Mouse (Mus musculus): Measurements from ENCODE around the gene Wars2. TPM values are rescaled to one million over a fixed set of nuclear protein-coding genes. Genes with fewer than 3 reads are reported as not detected.

The Wars2 gene
- polyA plus RNA-seq, 1 experiment, result 5.6 TPM

GRCm38 (mm10) chr3:99183355-99184016 is 42.6 kb downstream of the Wars2 start:
- no peak for DNase-seq (ENCODE audit: low read depth, low spot score)
- WGBS, result 74% methylated on average over 17 of the region's 17 CpGs

GRCm38 (mm10) chr3:99184373-99184772 is 43.5 kb downstream of the Wars2 start:
- 65% methylated on average over 1 of the region's 1 CpGs for WGBS
- no peak for DNase-seq (ENCODE audit: low read depth, low spot score)

- WGBS, result 18% methylated on average over 1 of the region's 1 CpGs
- DNase-seq (ENCODE audit: low read depth, low spot score), result no peak
Observed at GRCm38 (mm10) chr3:99188097-99188496, 47.2 kb downstream of the Wars2 start.

- DNase-seq (ENCODE audit: low read depth, low spot score), result no peak
- WGBS, result 77% methylated on average over 4 of the region's 4 CpGs
Observed at GRCm38 (mm10) chr3:99193576-99193975, 52.7 kb downstream of the Wars2 start.

GRCm38 (mm10) chr3:99203331-99203730 is 62.5 kb downstream of the Wars2 start:
- no peak for DNase-seq (ENCODE audit: low read depth, low spot score)

GRCm38 (mm10) chr3:99208416-99208815 is 67.5 kb downstream of the Wars2 start:
- WGBS, result 55% methylated on average over 1 of the region's 1 CpGs
- DNase-seq (ENCODE audit: low read depth, low spot score), result no peak

- WGBS, result 76% methylated on average over 14 of the region's 14 CpGs
- DNase-seq (ENCODE audit: low read depth, low spot score), result no peak
Observed at GRCm38 (mm10) chr3:99211105-99211698, 70.3 kb downstream of the Wars2 start.

- 69% methylated on average over 2 of the region's 2 CpGs for WGBS
- DNase-seq (ENCODE audit: low read depth, low spot score), result no peak
Observed at GRCm38 (mm10) chr3:99227807-99228206, 86.9 kb downstream of the Wars2 start.

GRCm38 (mm10) chr3:99233393-99234318 is 92.8 kb downstream of the Wars2 start:
- WGBS, result 8% methylated on average over 20 of the region's 20 CpGs
- DNase-seq (ENCODE audit: low read depth, low spot score), result peak; percentile 29

- WGBS, result 16% methylated on average over 17 of the region's 17 CpGs
- DNase-seq (ENCODE audit: low read depth, low spot score), result no peak
Observed at GRCm38 (mm10) chr3:99234319-99234869, 93.5 kb downstream of the Wars2 start.

GRCm38 (mm10) chr3:99235116-99235803 is 94.4 kb downstream of the Wars2 start:
- DNase-seq (ENCODE audit: low read depth, low spot score), result no peak
- WGBS, result 14% methylated on average over 23 of the region's 23 CpGs

GRCm38 (mm10) chr3:99235804-99236755 is 95.2 kb downstream of the Wars2 start:
- DNase-seq (ENCODE audit: low read depth, low spot score), result no peak
- WGBS, result 13% methylated on average over 18 of the region's 18 CpGs

- WGBS, result 15% methylated on average over 1 of the region's 1 CpGs
- DNase-seq (ENCODE audit: low read depth, low spot score), result no peak
Observed at GRCm38 (mm10) chr3:99238691-99239090, 97.8 kb downstream of the Wars2 start.

GRCm38 (mm10) chr3:99239301-99240045 is 98.6 kb downstream of the Wars2 start:
- WGBS, result 7% methylated on average over 20 of the region's 20 CpGs
- DNase-seq (ENCODE audit: low read depth, low spot score), result no peak

- DNase-seq (ENCODE audit: low read depth, low spot score), result no peak
- WGBS, result 4% methylated on average over 20 of the region's 20 CpGs
Observed at GRCm38 (mm10) chr3:99240213-99240720, 99.4 kb downstream of the Wars2 start, which contains the start of gene Tbx15. Gene Tbx15, plus strand, starts transcription at chr3:99240381.

GRCm38 (mm10) chr3:99240811-99241738 is 100.2 kb downstream of the Wars2 start:
- WGBS, result 3% methylated on average over 50 of the region's 50 CpGs
- no peak for DNase-seq (ENCODE audit: low read depth, low spot score)

GRCm38 (mm10) chr3:99242481-99242880 is 101.6 kb downstream of the Wars2 start:
- no peak for DNase-seq (ENCODE audit: low read depth, low spot score)
- WGBS, result 12% methylated on average over 8 of the region's 8 CpGs

Data from large intestine, adult 2 months (tissue).